Mouse (Mus musculus) spleen, embryonic (tissue): ENCODE measurements around the gene Arfgap3.
"Not testable (repeated sequence)": the region's sequence is repeated elsewhere in the genome, so short reads cannot be mapped to it uniquely, and the experiment has no call there.

Experiments
- CTCF ChIA-PET: fragments of 350-600 bp; sonication (Branson Sonifier 250); formaldehyde crosslinking; loops from one replicate; lab custom pipeline; 2022; lab: Charles Lee

Gene Arfgap3

GRCm38 (mm10) chr15:83296050-83296449, 54.0 kb downstream of the Arfgap3 start:
- CTCF ChIA-PET = no interaction called here

GRCm38 (mm10) chr15:83294954-83295353, 55.1 kb downstream of the Arfgap3 start:
- CTCF ChIA-PET = no interaction called here

- CTCF ChIA-PET = no interaction called here
Measured at GRCm38 (mm10) chr15:83293706-83294645, 56.1 kb downstream of the Arfgap3 start.

GRCm38 (mm10) chr15:83293144-83293543, 56.9 kb downstream of the Arfgap3 start:
- CTCF ChIA-PET = no interaction called here

- CTCF ChIA-PET = no interaction called here
Measured at GRCm38 (mm10) chr15:83292261-83293056, 57.6 kb downstream of the Arfgap3 start.

- CTCF ChIA-PET = interaction anchor here (0.8 kb wide), 1 partner anchor 54 kb away, joined by 4 read pairs; no protein-coding TSS in a partner anchor
Measured at GRCm38 (mm10) chr15:83290899-83291298, 59.1 kb downstream of the Arfgap3 start.

GRCm38 (mm10) chr15:83284828-83285227, 65.2 kb downstream of the Arfgap3 start:
- CTCF ChIA-PET = no interaction called here

GRCm38 (mm10) chr15:83282397-83282796, 67.7 kb downstream of the Arfgap3 start:
- CTCF ChIA-PET = no interaction called here

- CTCF ChIA-PET = no interaction called here
Measured at GRCm38 (mm10) chr15:83281303-83281702, 68.7 kb downstream of the Arfgap3 start.

- CTCF ChIA-PET = no interaction called here
Measured at GRCm38 (mm10) chr15:83278579-83278978, 71.5 kb downstream of the Arfgap3 start.

- CTCF ChIA-PET = no interaction called here
Measured at GRCm38 (mm10) chr15:83277451-83277850, 72.6 kb downstream of the Arfgap3 start.

GRCm38 (mm10) chr15:83274237-83274636, 75.8 kb downstream of the Arfgap3 start:
- CTCF ChIA-PET = not testable (repeated sequence)

- CTCF ChIA-PET = no interaction called here
Measured at GRCm38 (mm10) chr15:83273017-83273416, 77.0 kb downstream of the Arfgap3 start.

GRCm38 (mm10) chr15:83271221-83271620, 78.8 kb downstream of the Arfgap3 start:
- CTCF ChIA-PET = not testable (repeated sequence)

GRCm38 (mm10) chr15:83269985-83270384, 80.1 kb downstream of the Arfgap3 start:
- CTCF ChIA-PET = not testable (repeated sequence)

- CTCF ChIA-PET = not testable (repeated sequence)
Measured at GRCm38 (mm10) chr15:83268428-83268827, 81.6 kb downstream of the Arfgap3 start.

- CTCF ChIA-PET = no interaction called here
Measured at GRCm38 (mm10) chr15:83265269-83265668, 84.8 kb downstream of the Arfgap3 start.

GRCm38 (mm10) chr15:83263405-83263804, 86.6 kb downstream of the Arfgap3 start:
- CTCF ChIA-PET = no interaction called here

GRCm38 (mm10) chr15:83257906-83258305, 92.1 kb downstream of the Arfgap3 start:
- CTCF ChIA-PET = no interaction called here

GRCm38 (mm10) chr15:83256491-83256890, 93.6 kb downstream of the Arfgap3 start:
- CTCF ChIA-PET = no interaction called here

GRCm38 (mm10) chr15:83255944-83256343, 94.1 kb downstream of the Arfgap3 start:
- CTCF ChIA-PET = no interaction called here

GRCm38 (mm10) chr15:83255191-83255782, 94.8 kb downstream of the Arfgap3 start:
- CTCF ChIA-PET = interaction anchor here (0.8 kb wide), 1 partner anchor 17 kb away, joined by 4 read pairs; no protein-coding TSS in a partner anchor
